Mouse (Mus musculus) liver, embryonic 14.5 days (tissue): Measurements from ENCODE around the gene Apln. TPM values are rescaled to one million over a fixed set of nuclear protein-coding genes. Genes with fewer than 3 reads are reported as not detected.

Experiments used
- ATAC-seq: fragments of 200-750 bp; cut with Nextera tagmentation; 2 replicates; pipeline ENCODE4 v1.8.0; 2017; ENCODE audit warnings: moderate number of reproducible peaks, mild to moderate bottlenecking, moderate library complexity; ENCODE audit not compliant: insufficient read depth
- DNase-seq, 3 experiments: peaks; one replicate each; pipeline ENCODE4 v3.0.0-alpha.2; 2012 to 2013; ENCODE audit warnings: low read depth in 3 of 3, low spot score in 3 of 3
- H3K27ac ChIP-seq: fragments of 300-500 bp; sonication (generic); 2 replicates; pipeline ENCODE4 v1.5.1; 2014; ENCODE audit warnings: moderate library complexity, mild to moderate bottlenecking, control low read depth, inconsistent platforms
- H3K27me3 ChIP-seq: fragments of 300-500 bp; sonication (generic); 2 replicates; pipeline ENCODE4 v1.6.1; 2014; ENCODE audit warnings: mild to moderate bottlenecking, low read length, moderate library complexity; ENCODE audit not compliant: control insufficient read depth, insufficient read depth
- H3K36me3 ChIP-seq: fragments of 300-500 bp; sonication (generic); replicated peaks from 2 replicates; pipeline ENCODE4 v1.6.1; 2014; ENCODE audit warnings: low read depth; ENCODE audit not compliant: control insufficient read depth, insufficient read depth
- H3K4me1 ChIP-seq, 2 experiments: fragments of 200-500 bp in 1 of 2; fragments of 300-500 bp in 1 of 2; sonication (generic) in 1 of 2; replicated peaks; 2 replicates each; pipeline ENCODE4 v1.6.1; 2012 to 2014; ENCODE audit warnings: antibody characterized with exemption in 1 of 2, inconsistent platforms in 1 of 2, low read length in 1 of 2; ENCODE audit not compliant: control insufficient read depth in 2 of 2, insufficient read depth in 2 of 2
- H3K4me2 ChIP-seq: fragments of 300-500 bp; sonication (generic); 2 replicates; pipeline ENCODE4 v1.6.1; 2014; ENCODE audit warnings: low read depth, mild to moderate bottlenecking, control low read depth, moderate library complexity
- H3K4me3 ChIP-seq, 2 experiments: fragments of 200-500 bp in 1 of 2; fragments of 300-500 bp in 1 of 2; sonication (generic) in 1 of 2; 2 replicates each; pipeline ENCODE4 v1.5.1; 2012 to 2014; ENCODE audit warnings: low read depth in 2 of 2, low read length in 2 of 2, mild to moderate bottlenecking in 2 of 2, control low read depth in 1 of 2, inconsistent platforms in 1 of 2, moderate library complexity in 1 of 2; ENCODE audit not compliant: insufficient read depth in 1 of 2
- H3K9ac ChIP-seq: fragments of 300-500 bp; sonication (generic); replicated peaks from 2 replicates; pipeline ENCODE4 v1.6.1; 2014; ENCODE audit warnings: mild to moderate bottlenecking, control low read depth, moderate library complexity
- H3K9me3 ChIP-seq: fragments of 300-500 bp; sonication (generic); 2 replicates; pipeline ENCODE4 v1.6.1; 2016; ENCODE audit warnings: low read length, mixed read lengths; ENCODE audit not compliant: control insufficient read depth
- CTCF ChIP-seq: IDR thresholded peaks from 2 replicates; pipeline ENCODE4 v1.5.1; 2016; ENCODE audit warnings: antibody characterized with exemption, low read depth, control low read depth
- EP300 ChIP-seq: IDR thresholded peaks from 2 replicates; pipeline ENCODE4 v1.6.1; 2016; ENCODE audit warnings: antibody characterized with exemption, low read depth
- WGBS: fragments of 180-500 bp; shearing (Covaris S2); extraction: QIAGEN DNeasy Blood & Tissue Kit; methylation state at CpG from one replicate; pipeline ENCODE4 v1.1.7; 2014; ENCODE audit not compliant: insufficient replicate concordance; 5-methylcytosine and 5-hydroxymethylcytosine counted together
- polyA plus RNA-seq, 2 experiments: library from polyadenylated mRNA; depleted of rRNA in 1 of 2; stranded (reverse) in 1 of 2; unstranded in 1 of 2; fragments of >200 nt; fragmentation: Nextera tagmentation in 1 of 2; extraction: Ambion mirVana in 1 of 2; gene quantifications; 2 replicates each; pipeline versions ENCODE4 v1.2.1 to v1.2.3; 2012 to 2014

Apln gene
- polyA plus RNA-seq, 2 experiments: 0.08 TPM; not detected in 1

GRCm38 (mm10) chrX:47977078-47977477, 57.6 kb downstream of the Apln start:
- Histone ChIP-seq H3K36me3 (no peaks in the 10 kb centered on the region), H3K27ac (no peak overlapping the region), H3K9ac (no peak overlapping the region), H3K4me1 (no peaks in the 10 kb centered on the region), H3K4me2 (no peak overlapping the region), H3K9me3 (no peaks in the 10 kb centered on the region), H3K27me3 (no peaks in the 10 kb centered on the region), H3K4me3 (no peak overlapping the region)
- DNase-seq (no peak), ATAC-seq (no peak)
- no peak for TF ChIP-seq EP300
- no peak for TF ChIP-seq CTCF
- 53% methylated on average over 5 of the region's 5 CpGs for WGBS

- H3K4me2 ChIP-seq: no peak overlapping the region
- H3K9ac ChIP-seq: no peak overlapping the region
- WGBS: 38% methylated on average over 4 of the region's 4 CpGs
- TF ChIP-seq CTCF (no peak), EP300 (no peak)
- no peaks in the 10 kb centered on the region for H3K36me3 ChIP-seq
- H3K9me3 ChIP-seq: no peaks in the 10 kb centered on the region
- ATAC-seq (no peak), DNase-seq (peak in 1 of 3 experiments; percentile 23)
- no peaks in the 10 kb centered on the region for H3K27me3 ChIP-seq
- H3K27ac ChIP-seq: no peak overlapping the region
- no peaks in the 10 kb centered on the region for H3K4me1 ChIP-seq
- no peak overlapping the region for H3K4me3 ChIP-seq
Measured at GRCm38 (mm10) chrX:47976551-47976950, 58.1 kb downstream of the Apln start.

Other genes starting within 250 kb of the Apln start
- gene Smarca1, start 141.9 kb downstream of the Apln start, polyA plus RNA-seq (2012; rRNA removed): 1.0 and 1.8 TPM in 2 replicates
- 4.5 and 5.2 TPM in 2 replicates for gene Smarca1, start 141.9 kb downstream of the Apln start, polyA plus RNA-seq (2014; fragmentation: Nextera tagmentation; extraction: Ambion mirVana)
- 4.2 and 4.8 TPM in 2 replicates for gene Ocrl, start 122.5 kb downstream of the Apln start, polyA plus RNA-seq (2012; rRNA removed)
- gene Ocrl, start 122.5 kb downstream of the Apln start, polyA plus RNA-seq (2014; fragmentation: Nextera tagmentation; extraction: Ambion mirVana): 2.4 and 2.9 TPM in 2 replicates
- gene Xpnpep2, start 73.9 kb upstream of the Apln start, polyA plus RNA-seq (2012; rRNA removed): 0.01 TPM in 1 of 2 replicates, not detected in the other
- gene Xpnpep2, start 73.9 kb upstream of the Apln start, polyA plus RNA-seq (2014; fragmentation: Nextera tagmentation; extraction: Ambion mirVana): 0.23 TPM in 1 of 2 replicates, not detected in the other
- gene Sash3, start 111.6 kb upstream of the Apln start, polyA plus RNA-seq (2012; rRNA removed): 3.8 and 4.0 TPM in 2 replicates
- gene Sash3, start 111.6 kb upstream of the Apln start, polyA plus RNA-seq (2014; fragmentation: Nextera tagmentation; extraction: Ambion mirVana): 6.9 TPM in 2 replicates
- 10.4 and 10.5 TPM in 2 replicates for gene Zdhhc9, start 174.0 kb upstream of the Apln start, polyA plus RNA-seq (2012; rRNA removed)
- gene Zdhhc9, start 174.0 kb upstream of the Apln start, polyA plus RNA-seq (2014; fragmentation: Nextera tagmentation; extraction: Ambion mirVana): 1.9 and 2.8 TPM in 2 replicates
- 4.0 and 9.8 TPM in 2 replicates for gene Utp14a, start 222.0 kb upstream of the Apln start, polyA plus RNA-seq (2012; rRNA removed)
- 9.0 and 11.8 TPM in 2 replicates for gene Utp14a, start 222.0 kb upstream of the Apln start, polyA plus RNA-seq (2014; fragmentation: Nextera tagmentation; extraction: Ambion mirVana)